Mouse (Mus musculus) 416B (cell line): ENCODE results near the gene Gm38392.

Experiments
- DNase-seq: peaks from one replicate; pipeline ENCODE4 v3.0.0; 2011; ENCODE audit warnings: low read depth

The Gm38392 gene

GRCm38 (mm10) chr3:88215553-88216004 lies 71.4 kb downstream of the Gm38392 start:
- no peak for DNase-seq

GRCm38 (mm10) chr3:88214971-88215552 lies 71.9 kb downstream of the Gm38392 start:
- DNase-seq, result no peak

GRCm38 (mm10) chr3:88214197-88214938 lies 72.6 kb downstream of the Gm38392 start:
- DNase-seq, result no peak

- no peak for DNase-seq
Observed at GRCm38 (mm10) chr3:88213019-88213418, 74.0 kb downstream of the Gm38392 start.

GRCm38 (mm10) chr3:88212356-88212755 lies 74.7 kb downstream of the Gm38392 start:
- DNase-seq, result no peak

GRCm38 (mm10) chr3:88210918-88211317 lies 76.1 kb downstream of the Gm38392 start:
- no peak for DNase-seq

DNA sequence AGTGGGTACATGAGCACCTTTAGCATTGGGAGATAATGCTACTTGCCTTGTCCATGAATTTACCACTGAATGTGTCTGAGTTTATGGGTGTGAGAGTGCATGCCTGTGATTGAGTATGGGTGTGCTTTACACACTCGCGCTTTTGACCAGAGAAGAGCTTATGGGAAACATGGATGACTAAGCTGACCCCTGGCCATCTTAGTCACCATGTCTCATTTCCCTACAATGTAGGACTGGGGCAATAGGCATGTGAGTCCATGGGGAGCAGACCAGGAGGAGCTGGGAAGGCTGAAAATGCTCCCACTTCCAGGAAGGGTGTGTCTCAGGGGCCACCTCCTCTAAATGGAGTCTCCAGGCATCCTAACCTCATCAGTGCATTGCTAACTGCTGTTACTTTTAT lies 76.9 kb downstream of the Gm38392 start:
- no peak for DNase-seq

- no peak for DNase-seq
Observed at GRCm38 (mm10) chr3:88209306-88209705, 77.7 kb downstream of the Gm38392 start.

GRCm38 (mm10) chr3:88208226-88208720 lies 78.7 kb downstream of the Gm38392 start:
- no peak for DNase-seq

- no peak for DNase-seq
Observed at GRCm38 (mm10) chr3:88207451-88208100, 79.4 kb downstream of the Gm38392 start.

DNA sequence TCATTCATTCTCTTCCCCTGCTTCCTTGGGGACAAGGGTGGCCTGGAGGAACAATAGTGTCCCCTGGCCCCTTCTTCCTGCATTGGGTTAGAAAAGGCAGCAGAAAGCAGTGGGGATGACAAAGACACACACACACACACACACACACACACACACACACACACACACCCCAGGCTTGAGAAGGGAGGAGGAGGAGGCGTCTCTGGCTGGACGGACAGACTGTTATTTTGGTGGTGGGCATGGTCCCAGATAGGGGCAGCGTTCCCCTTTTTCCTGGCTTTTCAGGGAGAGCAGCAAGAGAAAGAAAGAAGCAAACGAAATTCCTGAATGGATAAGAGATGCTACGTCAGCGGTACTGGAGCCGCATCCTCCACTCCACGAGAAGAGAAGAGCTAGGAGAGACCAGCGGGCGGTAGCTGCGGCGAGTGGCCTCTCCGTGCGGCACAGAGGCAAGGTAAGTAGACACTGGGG lies 80.1 kb downstream of the Gm38392 start:
- DNase-seq, result no peak

- DNase-seq, result no peak
Observed at GRCm38 (mm10) chr3:88206500-88206899, 80.5 kb downstream of the Gm38392 start.

- no peak for DNase-seq
Observed at GRCm38 (mm10) chr3:88205563-88206491, 81.2 kb downstream of the Gm38392 start.

- no peak for DNase-seq
Observed at GRCm38 (mm10) chr3:88205176-88205562, 81.8 kb downstream of the Gm38392 start.

GRCm38 (mm10) chr3:88204751-88205150 lies 82.3 kb downstream of the Gm38392 start:
- no peak for DNase-seq

- DNase-seq, result no peak
Observed at GRCm38 (mm10) chr3:88203999-88204700, 82.9 kb downstream of the Gm38392 start.

DNA sequence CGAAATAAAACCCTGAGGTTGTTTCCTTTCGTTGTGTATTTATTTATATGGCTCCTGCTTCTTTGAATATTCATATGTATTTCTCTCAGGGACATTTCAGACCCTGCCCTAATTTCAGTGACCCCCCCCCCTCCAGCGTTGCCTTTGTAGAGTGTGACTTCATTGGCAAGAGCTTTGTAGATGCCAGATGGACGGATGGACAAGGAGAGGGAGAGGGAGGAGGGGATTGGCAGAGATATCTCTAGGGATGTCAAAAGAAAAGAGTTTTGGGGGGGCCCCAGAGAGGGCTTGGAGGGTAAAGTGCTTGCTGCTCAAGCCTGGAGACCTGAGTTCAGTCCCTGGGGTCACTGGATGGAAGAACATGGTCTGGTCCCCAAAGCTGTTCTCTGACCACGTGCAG lies 83.6 kb downstream of the Gm38392 start:
- DNase-seq, result no peak

DNA sequence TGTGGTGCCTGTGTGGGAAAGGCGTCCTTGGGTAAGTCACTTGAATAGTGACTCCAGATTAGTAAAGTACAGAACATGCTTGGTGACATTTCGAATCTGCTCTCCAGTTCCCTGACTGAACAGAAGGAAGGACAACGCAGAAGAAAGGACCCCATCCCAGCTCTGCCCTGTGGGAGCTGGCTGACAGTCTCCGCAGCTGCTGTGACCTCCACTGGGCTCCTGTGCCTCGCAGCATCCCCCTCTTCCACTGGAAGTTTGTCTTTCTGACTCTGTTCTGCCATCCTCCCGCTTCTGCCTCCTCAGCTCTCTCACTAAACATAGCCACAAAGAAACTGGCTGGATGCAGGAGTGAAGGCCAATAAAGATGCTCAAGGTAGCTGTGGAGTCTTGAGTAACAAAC lies 84.0 kb downstream of the Gm38392 start:
- no peak for DNase-seq

DNA sequence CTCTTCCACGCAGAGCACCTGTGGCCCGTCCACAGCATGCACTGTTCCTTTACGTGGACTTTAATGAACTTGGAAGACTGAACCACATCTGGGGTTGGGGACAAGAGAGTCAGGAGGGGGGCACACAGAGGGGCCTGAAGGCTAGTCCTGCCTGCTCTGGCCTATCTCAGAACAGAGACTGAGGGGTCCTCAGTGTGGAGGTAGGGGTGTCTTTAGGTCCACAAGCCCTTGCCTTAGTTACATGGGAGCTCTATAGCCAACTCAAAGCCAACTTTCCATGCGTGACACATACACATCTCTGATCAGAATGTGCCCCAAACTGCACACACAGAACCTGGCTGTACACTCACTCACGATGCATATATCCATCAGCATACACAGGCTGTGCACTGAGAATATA lies 85.4 kb downstream of the Gm38392 start:
- no peak for DNase-seq

GRCm38 (mm10) chr3:88200972-88201330 lies 86.1 kb downstream of the Gm38392 start:
- no peak for DNase-seq
